Mouse (Mus musculus): Measurements from ENCODE around the gene 1700010B08Rik.

The 1700010B08Rik gene

DNA sequence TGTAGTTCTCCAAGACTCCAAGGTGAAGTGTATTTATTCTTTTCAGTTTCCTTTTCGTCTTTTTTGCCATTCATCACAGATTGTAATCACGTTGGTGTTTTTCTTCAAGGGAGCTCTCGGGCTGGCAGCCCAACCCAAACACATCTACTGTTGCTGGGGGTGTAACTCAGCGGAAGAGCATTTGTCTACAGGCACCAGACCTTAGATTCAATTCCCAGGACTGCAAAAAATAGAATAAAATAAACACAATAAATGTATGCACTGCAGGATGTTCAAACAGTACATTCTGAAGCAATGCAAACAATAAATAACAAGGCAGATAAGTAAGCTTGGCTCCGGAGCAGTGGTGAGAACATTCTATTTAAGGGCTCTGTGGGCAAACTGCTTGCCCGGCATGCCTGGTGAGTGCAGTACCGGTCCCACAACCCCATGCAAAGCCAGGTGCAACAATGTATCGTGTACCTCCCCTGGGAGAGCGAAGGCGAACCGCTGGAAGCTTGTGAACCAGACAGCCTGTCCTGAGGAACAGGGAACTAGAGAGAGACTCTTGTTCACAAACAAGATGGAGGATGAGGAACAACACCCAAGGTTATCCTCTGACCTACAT is 3.1 kb downstream of the 1700010B08Rik start:
- no peak for DNase-seq (ENCODE audit: extremely low spot score, low read depth, low spot score)

DNA sequence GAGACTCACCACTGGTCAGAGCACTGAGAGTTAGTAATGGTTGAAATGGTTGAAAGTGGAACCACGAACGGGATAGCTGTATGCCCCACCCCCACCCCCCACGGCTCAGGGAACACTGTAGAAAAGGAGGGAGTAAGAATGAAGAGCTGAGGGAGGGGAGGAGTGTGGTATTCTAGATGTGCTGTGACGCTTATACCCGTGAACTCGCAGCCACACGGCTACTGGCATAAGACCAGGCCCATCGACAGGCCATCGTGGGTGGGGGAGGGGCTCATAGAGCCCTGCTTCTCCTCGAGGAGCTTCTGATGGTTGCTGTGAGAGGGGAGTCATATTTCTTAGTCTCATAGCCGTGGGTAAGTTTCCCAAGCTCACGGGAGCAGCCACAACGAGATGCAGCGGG is 5.2 kb downstream of the 1700010B08Rik start:
- DNase-seq (ENCODE audit: extremely low spot score, low read depth, low spot score): no peak

DNA sequence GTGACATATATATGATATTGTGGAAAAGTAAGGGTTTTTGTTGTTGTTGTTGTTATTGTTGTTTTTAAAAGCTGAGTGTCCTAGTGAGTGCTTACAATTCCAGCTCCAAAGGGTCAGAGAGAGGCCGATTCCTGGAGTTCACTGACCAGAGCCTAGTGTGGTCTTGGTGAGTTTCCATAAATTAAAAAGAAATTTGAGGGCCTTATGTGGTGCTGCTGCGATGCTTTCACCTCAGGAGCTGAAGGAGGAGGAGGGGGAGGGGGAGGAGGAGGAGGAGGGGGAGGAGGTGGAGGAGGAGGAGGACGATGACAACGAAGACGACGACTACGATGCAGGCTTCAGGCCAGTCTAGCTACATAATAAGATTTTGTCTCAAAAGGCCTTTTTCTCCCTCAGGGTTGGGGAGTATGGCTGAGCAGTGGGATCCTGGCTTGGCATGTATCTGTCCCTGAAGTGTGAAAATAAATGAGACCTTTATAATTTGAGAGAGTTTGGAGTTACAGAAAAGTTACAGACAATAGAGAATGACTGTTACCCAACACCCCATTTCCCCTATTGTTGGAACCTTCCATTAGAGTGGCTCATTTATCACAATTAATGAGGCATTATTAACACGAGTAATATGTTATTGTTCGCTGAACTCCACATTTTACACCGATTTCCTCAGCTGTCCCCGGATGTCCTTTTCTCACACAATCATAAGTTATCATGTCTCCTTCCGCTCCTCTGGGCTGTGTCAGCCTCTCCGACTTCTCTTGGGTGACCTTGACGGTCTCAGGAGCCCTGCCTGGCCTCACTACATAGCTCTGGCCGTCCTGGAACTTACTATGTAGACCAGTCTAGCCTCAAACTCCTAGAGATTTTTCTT is 6.0 kb downstream of the 1700010B08Rik start:
- no peak for DNase-seq (ENCODE audit: extremely low spot score, low read depth, low spot score)

DNA sequence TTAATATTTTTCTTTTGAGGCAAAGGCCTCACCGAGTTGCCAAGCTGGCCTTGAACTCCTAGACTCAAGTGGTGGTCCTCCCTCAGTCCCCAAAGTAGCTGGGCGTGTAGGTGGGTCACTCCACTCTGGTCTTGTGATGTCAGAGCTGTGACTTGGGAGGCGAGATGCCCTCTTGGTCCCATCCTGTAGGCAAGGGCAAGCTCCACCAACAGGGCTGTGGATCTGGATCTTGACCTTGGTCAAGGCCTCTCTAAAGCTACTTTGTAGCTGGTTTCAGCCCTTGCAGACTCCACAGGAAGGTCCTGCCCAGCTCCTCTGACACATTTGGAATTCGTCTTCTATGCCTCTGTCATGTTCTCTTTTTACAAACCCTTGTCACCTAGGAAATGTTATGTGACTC is 6.6 kb downstream of the 1700010B08Rik start:
- no peak for DNase-seq (ENCODE audit: extremely low spot score, low read depth, low spot score)

DNA sequence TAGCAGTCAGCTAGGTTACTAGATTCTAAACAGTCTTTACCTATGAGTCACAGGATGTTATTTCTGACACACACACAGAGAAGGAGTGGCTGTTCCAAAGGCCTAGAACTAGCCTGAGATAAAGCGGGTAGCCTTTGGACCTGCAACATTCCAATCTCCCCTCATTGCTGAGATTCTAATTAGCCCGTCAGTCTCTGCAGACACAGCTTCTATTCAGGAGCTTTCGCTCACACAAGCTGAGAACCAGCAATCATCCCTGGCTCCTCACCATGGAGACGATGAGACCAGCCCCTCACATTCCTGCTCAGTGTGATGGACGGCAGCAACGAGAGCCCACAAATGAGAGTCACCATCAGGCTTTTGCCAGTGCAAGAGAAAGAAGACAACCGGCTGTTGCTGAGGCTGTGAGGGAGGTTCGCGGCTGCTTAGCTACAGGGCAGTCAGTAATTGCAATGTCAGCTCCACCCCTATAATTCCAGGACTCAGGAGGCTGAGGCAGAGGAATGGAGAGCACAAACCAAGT is 11.3 kb downstream of the 1700010B08Rik start:
- DNase-seq (ENCODE audit: extremely low spot score, low read depth, low spot score): no peak

DNA sequence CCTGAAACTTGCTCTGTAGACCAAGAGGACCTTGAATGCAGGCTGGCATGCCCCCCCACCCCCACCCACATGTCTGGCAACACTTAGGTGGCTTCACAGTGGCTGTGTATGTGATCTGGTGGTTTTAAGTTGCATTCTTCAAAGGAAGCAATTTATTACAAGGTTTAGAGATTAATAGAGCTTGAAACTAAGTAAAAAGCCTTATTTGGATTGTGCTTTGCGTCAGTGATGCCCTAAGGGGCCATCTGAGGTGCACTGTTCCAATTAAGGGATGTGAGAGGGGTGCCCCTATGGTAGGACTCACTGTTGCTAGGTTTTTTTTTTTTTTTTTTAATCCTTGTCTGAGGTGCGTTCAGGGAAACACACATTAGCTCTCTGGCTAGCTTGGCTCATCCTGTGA is 15.2 kb downstream of the 1700010B08Rik start:
- no peak for DNase-seq (ENCODE audit: extremely low spot score, low read depth, low spot score)

DNA sequence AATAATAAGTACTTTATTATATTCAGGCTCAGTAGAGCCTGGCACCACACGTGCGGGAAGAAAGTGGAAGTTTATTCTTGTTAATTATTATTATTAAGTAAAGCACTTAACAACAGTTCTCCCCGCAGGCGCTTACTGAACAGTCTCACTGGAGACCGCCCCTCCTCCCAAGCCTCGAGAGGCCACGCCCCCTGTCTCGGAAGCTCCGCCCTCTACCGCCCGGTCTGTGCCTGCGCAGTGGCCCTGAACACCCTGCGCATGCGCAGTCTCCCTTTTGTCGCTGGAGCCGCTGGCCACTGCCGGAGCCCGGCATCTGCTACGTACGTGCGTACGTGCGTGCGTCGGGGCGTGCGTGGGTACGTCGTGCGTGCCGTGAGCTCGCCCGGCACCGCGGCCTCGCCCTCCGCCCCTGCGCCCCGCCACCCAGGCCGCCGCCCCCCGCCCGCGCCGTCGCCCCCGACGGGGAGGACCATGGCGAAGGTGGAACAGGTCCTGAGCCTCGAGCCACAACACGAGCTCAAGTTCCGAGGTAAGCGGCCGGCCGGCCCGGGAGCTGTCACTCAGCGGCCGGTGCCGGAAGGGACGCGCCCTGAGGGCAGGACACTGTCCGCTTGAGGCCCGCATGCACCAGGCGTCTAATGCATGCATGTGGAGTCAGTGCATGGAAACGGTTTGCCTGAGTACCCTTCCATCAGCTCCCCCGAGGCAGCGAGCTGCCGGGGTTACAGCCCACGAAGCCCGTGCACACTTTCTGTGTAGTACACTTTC is 18.2 kb downstream of the 1700010B08Rik start, which contains the start of gene Vapb:
Gene Vapb (plus strand): TSS at position 290 of the 768 bp plus-strand sequence.
- peak; percentile 94 for DNase-seq (ENCODE audit: extremely low spot score, low read depth, low spot score)

DNA sequence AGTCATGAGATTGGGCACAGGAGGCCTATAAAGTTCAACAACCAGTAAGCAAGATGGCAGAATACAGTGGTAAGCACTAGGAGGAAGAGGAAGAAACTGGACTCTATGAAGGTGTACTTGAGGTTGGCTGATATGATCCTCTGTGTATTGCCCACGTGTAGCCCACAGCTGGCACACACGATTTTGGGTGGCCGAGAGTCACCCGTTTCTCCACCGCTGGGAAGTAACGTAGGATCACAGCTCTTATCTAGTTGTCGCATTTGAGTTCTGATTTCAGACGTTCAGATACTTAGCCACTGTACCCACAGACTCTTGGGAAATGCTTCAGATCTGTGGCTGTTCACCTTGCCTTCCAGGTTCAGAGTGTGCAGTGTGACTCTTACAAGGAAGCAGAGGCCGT is 19.0 kb downstream of the 1700010B08Rik start:
- no peak for DNase-seq (ENCODE audit: extremely low spot score, low read depth, low spot score)

DNA sequence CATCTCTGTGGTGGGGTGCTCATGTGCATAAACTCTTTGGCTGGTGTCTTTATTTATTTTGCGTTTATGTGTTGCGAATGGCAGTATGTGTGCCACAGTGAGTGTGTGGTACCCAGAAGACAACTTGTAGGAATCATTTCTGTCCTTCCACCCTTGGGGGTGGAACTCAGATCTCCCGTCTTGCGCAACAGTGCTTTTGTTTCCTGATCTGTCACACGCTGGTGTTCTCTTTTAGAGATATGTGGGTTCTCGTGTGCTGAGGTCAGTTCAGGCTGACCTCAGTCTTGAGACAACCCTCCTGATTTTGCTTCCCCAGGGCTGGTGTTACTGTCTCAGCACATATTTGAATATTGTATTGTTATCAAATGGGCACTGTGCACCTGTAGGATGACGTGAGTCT is 19.9 kb downstream of the 1700010B08Rik start:
- DNase-seq (ENCODE audit: extremely low spot score, low read depth, low spot score): no peak

DNA sequence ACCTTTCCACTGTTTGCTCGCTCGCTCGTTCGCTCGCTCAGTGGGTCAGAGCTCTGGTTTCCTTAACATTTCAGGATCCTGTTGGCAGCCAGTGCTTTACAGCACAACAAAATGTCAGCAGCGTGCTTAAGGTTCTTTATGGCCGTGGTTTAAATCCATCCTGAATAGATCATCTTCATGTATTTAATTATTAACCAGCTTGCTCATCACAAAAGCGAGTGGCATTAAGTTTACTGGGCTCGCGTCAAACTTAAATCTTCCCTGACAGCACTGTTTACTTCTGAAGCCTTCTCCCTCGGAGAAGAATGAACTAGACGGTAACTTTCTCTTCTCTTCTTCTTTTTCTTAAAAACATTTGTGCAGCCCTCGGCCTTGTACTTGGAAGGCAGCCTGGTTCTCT is 22.9 kb downstream of the 1700010B08Rik start:
- DNase-seq (ENCODE audit: extremely low spot score, low read depth, low spot score): no peak

DNA sequence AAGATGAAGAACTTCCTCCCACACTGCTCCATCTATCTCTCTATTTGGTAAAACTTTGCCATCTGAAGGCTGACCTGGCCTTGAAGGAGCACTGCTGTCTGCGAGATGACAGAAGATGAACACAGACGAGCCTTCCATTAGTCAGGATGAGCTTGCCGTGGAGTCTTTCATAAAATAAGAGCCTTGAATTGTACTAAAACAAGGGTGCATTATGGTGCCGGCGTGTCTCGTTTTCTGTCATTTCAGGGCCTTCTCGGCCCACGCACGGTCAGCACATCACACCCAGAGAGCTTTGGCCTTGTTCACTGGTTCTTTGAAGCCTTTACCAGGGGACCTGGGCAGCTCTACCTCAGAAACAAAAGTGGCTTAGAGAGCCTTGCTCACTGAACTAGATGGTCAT is 23.5 kb downstream of the 1700010B08Rik start:
- DNase-seq (ENCODE audit: extremely low spot score, low read depth, low spot score): no peak

DNA sequence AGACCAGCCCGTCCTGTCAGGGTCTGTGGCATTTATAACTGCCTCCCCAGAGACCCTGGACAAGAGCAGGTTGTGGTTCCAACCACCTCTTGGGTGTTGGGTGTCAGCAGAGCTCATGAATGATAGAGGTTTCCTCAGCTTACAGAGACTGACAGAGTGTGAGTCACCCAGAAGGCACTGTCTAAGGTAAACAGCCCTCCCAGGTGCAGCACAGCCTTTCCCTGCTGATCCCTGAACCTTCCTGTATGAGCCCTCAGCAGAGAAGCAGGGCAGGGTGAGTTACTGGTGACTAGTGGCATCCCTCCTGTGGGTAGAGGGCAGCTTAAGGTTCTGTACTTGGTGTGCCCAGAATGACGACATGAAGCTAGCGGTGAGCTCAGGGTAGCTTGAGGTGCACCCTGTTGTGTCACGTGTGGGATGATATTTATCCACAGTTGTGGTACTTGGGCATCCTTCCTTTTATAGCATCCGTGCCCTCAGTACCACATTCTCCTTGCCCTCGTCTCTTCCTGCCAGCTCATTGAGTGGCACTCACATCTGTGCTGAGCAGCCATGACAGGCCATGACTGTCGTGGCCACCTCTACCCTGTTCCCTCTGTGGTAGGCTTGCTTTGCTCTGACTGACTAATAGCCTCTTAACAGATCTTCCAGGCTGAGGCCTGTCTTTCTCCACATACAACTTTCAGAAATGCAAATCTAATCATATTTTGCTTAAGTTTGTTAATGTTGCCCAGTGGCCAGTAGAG is 25.0 kb downstream of the 1700010B08Rik start:
- DNase-seq (ENCODE audit: extremely low spot score, low read depth, low spot score): no peak

DNA sequence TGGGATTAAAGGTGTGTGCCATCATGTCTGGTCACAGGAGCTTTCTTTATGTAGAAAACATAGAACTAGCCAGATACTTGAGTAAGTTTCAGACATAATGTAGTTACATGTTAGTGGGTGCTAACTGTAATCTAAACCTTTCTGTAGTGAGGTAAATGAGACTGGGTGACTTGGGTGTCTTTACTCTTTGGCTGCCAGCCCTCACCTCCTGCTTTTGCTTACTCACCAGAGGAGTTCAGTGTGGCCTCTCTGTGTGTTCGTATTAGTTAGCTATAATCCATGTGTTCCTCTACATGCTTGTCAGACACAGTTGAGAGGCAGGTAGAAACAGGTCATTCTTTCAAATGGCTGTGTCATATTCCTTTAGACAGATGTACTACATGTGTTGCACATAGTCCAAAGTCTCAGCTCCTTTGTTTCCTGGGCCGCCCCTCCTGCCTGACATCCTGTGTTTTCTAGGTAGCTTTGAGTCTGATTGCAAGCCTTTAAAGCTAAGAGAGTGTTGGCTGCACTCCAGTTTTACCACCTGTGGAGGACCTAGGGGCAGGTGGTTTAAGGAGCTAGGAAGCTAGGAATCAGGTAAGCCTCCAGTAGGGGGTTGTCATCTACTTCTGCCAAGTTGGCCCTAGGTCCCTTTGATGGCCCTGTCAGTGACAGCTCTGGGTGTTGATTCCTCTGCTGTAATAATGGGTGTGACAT is 29.9 kb downstream of the 1700010B08Rik start:
- no peak for DNase-seq (ENCODE audit: extremely low spot score, low read depth, low spot score)

DNA sequence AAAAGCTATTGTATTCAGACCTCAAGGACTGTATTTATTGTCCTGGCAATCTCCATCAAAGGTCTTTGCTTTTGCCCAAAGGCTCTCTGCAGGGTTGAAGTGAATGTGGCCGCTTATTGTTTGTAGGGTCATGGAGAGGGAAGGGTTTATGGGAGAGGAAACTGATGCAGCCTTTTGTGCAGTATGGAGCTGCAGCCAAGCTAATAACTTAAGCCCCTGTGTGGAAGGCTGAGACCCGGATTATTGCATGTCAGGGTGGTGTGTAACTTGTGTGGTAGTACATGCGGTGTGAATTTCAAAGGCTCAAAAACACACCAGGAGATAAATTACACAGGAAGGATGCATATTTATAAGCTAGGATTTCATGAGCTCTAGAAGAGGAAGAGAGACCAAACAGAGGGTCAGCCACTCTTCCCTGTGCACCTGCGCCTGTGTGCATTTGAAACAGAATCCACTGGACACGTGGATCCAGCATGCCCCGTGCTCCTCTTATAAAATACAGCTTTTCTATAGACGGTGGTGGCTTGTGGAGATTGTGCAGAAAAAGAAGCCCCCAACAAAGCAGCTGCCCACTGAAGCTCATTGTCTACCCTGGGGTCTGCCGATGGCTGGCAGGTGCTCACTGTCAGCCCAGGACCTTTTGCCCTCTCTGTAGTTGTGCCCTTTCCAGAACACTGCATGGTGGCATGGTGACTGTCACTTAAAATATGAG is 36.4 kb downstream of the 1700010B08Rik start:
- DNase-seq (ENCODE audit: extremely low spot score, low read depth, low spot score): no peak

DNA sequence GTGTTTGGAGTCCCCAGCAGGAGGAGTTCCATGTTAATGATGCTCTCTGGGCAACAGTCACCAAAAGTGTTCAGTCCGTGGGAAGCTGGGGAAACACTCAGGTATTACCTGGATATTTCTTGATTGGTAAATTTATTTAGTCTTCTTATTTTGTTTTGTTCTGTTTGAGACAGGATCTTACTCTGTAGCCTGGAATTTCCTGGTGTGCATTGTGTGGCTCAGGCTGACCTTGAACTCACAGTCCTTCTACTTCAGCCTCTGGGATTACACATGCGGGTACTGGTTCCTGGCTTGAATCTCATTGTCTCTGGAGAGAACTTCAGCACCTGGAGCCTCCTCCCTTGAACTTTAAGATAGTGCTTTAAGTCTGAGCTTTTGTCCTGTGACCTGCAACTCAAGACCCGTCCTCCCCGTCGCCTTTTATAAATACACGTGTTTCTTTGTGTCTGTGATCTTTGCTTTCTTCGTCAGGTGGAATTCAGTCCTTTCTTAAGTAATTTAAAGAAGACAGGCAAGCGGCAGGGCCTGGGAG is 38.5 kb downstream of the 1700010B08Rik start:
- no peak for DNase-seq (ENCODE audit: extremely low spot score, low read depth, low spot score)

DNA sequence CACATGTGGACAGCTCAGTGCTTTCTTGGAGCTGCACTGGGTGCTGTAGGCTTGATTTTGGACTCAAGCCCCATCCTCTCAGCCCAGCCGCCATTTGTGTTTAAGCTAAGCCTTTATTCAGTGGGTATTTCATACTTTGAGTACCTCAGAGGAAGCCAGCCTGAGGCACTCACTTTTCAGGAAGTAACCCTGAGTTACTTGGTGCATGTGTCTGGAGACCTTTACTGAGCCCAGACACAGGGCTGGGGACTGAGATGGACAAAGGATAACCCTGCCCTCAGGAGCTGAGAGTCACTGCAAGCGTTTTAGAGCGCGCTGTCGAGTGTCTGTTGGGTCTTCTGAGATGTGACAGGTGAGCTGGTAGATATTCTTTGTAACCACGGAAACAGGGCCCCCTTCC is 41.4 kb downstream of the 1700010B08Rik start:
- DNase-seq (ENCODE audit: extremely low spot score, low read depth, low spot score): no peak

DNA sequence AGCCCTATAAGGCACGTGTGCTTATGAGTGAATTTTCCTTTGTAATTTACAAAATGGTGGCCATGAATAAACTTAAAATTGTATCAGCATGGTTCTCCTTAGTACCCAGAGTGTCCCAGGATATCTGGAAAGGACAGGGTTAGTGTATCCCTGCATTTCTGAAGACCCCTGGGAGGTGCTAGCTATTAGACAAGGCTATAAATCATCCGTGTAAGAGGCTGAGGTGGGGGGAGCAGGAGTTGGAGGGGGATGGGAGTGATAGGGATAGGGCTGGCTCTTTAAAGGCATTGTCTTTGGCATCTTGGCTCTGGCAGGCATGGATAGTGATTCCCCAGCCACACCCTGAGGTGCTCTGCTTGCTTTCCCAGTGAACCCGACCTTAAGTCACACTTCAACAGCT is 45.4 kb downstream of the 1700010B08Rik start:
- no peak for DNase-seq (ENCODE audit: extremely low spot score, low read depth, low spot score)

DNA sequence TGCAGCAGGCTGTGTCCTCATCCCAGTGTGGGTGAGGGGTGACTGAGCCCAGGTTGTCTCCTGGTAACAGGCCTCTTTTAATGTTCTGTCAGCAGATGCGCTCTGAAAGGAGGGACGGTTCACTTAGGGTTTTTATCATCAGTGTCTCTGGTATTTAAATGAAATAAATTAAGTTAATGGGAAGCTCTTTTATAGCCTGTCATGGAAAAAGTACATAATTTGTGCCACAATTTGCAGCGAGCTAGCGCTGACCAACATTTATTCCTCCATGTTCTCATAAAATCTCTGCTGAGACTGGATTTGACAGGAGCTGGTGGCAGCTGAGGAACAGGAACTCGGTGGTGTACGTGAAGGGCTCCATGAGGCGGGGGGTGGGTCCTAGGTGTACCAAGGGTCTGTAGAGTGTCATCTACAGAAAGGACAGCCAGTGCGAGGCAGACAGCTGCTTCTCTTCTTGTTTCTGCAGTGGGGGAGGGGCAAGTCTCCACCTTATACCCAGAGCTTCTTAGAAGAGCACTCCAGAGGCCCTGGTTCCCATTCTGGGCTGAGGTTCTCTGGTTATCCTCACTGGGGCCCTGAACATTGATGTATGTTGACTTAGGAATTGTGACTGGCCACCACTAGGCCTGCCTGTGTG is 48.9 kb downstream of the 1700010B08Rik start:
- DNase-seq (ENCODE audit: extremely low spot score, low read depth, low spot score): no peak

DNA sequence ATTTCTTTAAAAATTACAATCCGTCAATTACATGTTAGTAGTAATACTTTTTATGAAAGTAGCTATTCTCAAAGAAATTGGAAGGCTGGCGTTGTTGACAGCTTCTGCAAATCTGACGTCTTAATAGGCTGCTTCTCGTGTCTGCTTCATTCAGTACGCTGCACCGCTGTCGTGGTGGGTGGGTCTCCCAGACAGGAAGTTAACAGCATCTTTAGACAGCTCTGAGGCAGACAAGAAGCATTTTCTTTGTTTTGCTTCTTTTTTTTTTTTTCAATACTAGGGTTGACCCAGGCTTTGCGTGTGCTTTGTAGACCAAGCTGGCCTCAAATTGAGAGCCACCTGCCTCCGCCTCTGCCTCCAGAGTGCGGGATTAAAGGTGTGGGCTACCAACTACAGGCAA is 50.0 kb downstream of the 1700010B08Rik start:
- DNase-seq (ENCODE audit: extremely low spot score, low read depth, low spot score): no peak
